Mouse (Mus musculus): Measurements from ENCODE around the gene Gpr171. TPM values are rescaled to one million over a fixed set of nuclear protein-coding genes. Genes with fewer than 3 reads are reported as not detected.

Gene Gpr171
- total and polyA plus RNA-seq, 3 experiments = 0.45 to 1.4 TPM; not detected in 1

GRCm38 (mm10) chr3:59065937-59066336 lies 35.7 kb downstream of the Gpr171 start:
- ATAC-seq (ENCODE audit: extremely low read depth, insufficient number of reproducible peaks, low FRiP score, poor library complexity, severe bottlenecking) = no peak
- no peaks in the 10 kb centered on the region for H3K4me1 ChIP-seq (ENCODE audit: insufficient read depth, low read depth, low read length)
- no peaks in the 10 kb centered on the region for H3K9me3 ChIP-seq (replicated peaks)
- no peak for DNase-seq (ENCODE audit: low spot score)
- H3K36me3 ChIP-seq (replicated peaks) = no peaks in the 10 kb centered on the region
- TF ChIP-seq GATA1 (IDR thresholded peaks at IDR 0.05; ENCODE audit: borderline replicate concordance, low read length) (no peak), GATA2 (IDR thresholded peaks at IDR 0.05; ENCODE audit: borderline replicate concordance, low read depth, low read length) (no peak), CTCF (IDR thresholded peaks at IDR 0.05; ENCODE audit: low read depth, low read length) (no peak), TAL1 (conservative IDR thresholded peaks at IDR 0.05; ENCODE audit: low read depth, low read length) (no peak), POLR2AphosphoS5 (IDR thresholded peaks at IDR 0.05; ENCODE audit: insufficient replicate concordance, low read depth, low read length) (no peak)
- no peaks in the 10 kb centered on the region for H3K27me3 ChIP-seq (ENCODE audit: insufficient read depth, low read length)
- H3K4me3 ChIP-seq (ENCODE audit: low read depth, low read length) = no peak overlapping the region

DNA sequence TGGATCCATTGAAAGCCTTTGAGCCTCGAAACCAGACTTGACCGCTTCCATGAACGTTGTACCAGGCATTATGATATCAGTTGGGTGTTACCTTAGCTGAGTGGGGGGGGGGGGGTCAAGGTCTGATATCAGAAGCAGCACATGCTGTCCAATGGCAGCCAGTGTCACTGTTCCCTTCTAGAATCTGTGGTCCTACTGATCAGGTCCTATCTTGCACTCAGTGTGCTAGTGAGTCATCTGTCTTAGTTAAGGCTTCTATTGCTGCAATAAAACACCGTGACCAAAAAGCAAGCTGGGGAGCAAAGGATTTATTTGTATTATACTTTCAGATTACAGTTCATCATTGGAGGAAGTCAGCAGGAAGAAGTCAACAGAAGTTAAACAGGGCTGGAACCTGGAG lies 38.2 kb downstream of the Gpr171 start:
- Histone ChIP-seq H3K27me3 (ENCODE audit: insufficient read depth, low read length) (no peaks in the 10 kb centered on the region; the same call in 1 of the 2 replicates), H3K4me1 (ENCODE audit: insufficient read depth, low read depth, low read length) (peaks cover 5% of the 10 kb centered on the region; the same call in 1 of the 2 replicates), H3K9me3 (replicated peaks) (no peaks in the 10 kb centered on the region), H3K4me3 (ENCODE audit: low read depth, low read length) (no peak overlapping the region), H3K36me3 (replicated peaks) (no peaks in the 10 kb centered on the region)
- no peak for ATAC-seq (ENCODE audit: extremely low read depth, insufficient number of reproducible peaks, low FRiP score, poor library complexity, severe bottlenecking)
- TF ChIP-seq TAL1 (conservative IDR thresholded peaks at IDR 0.05; ENCODE audit: low read depth, low read length) = no peak
- no peak for TF ChIP-seq GATA1 (IDR thresholded peaks at IDR 0.05; ENCODE audit: borderline replicate concordance, low read length)
- no peak for TF ChIP-seq GATA2 (IDR thresholded peaks at IDR 0.05; ENCODE audit: borderline replicate concordance, low read depth, low read length)
- TF ChIP-seq POLR2AphosphoS5 (IDR thresholded peaks at IDR 0.05; ENCODE audit: insufficient replicate concordance, low read depth, low read length) = no peak
- no peak for TF ChIP-seq CTCF (IDR thresholded peaks at IDR 0.05; ENCODE audit: low read depth, low read length)
- DNase-seq (ENCODE audit: low spot score) = no peak

DNA sequence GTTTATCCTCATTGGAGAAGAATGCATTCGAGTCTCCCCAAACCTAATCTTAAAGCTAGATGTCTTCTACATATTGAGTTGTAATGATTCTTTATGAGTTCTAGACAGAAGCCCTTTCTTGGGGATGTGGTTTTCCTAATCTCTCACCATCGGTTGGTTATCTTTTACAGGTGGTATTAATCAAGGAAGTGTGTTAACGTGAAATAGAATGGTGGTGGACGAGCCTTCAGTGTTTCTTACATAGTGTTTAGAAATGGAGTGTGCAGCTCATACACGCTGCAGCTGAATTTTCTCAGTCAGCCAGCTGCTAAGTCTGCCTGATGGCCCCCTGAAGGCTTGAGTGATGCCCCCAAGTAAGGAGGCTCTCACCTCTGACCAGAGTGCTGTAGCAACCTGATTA lies 39.5 kb downstream of the Gpr171 start:
- Histone ChIP-seq H3K4me1 (ENCODE audit: insufficient read depth, low read depth, low read length) (peaks cover 5% of the 10 kb centered on the region; the same call in 1 of the 2 replicates), H3K4me3 (ENCODE audit: low read depth, low read length) (no peak overlapping the region), H3K27me3 (ENCODE audit: insufficient read depth, low read length) (no peaks in the 10 kb centered on the region; the same call in 1 of the 2 replicates), H3K36me3 (replicated peaks) (no peaks in the 10 kb centered on the region), H3K9me3 (replicated peaks) (no peaks in the 10 kb centered on the region)
- TF ChIP-seq CTCF (IDR thresholded peaks at IDR 0.05; ENCODE audit: low read depth, low read length) (no peak), POLR2AphosphoS5 (IDR thresholded peaks at IDR 0.05; ENCODE audit: insufficient replicate concordance, low read depth, low read length) (no peak), GATA1 (IDR thresholded peaks at IDR 0.05; ENCODE audit: borderline replicate concordance, low read length) (no peak), GATA2 (IDR thresholded peaks at IDR 0.05; ENCODE audit: borderline replicate concordance, low read depth, low read length) (no peak), TAL1 (conservative IDR thresholded peaks at IDR 0.05; ENCODE audit: low read depth, low read length) (no peak)
- DNase-seq (ENCODE audit: low spot score) (no peak), ATAC-seq (ENCODE audit: extremely low read depth, insufficient number of reproducible peaks, low FRiP score, poor library complexity, severe bottlenecking) (no peak)

DNA sequence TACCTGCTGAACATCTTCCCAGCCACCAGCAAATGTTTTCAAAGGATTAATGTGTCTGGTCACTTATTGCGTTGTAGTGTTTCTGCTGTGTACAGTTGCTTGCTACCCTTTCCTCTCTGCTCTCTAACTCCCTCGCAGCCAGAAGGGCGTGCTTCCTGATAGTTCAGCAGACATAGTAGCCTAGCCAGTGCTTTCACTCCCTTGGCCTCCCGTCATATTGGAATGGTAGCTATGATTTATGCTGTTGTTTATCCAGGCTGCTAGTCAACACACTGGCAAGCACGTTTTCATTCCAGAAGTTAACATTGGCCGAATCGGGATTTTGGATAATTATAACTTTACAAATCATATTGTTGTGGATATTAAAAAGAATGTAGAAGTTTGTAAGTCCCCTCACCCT lies 41.5 kb downstream of the Gpr171 start:
- no peaks in the 10 kb centered on the region; the same call in 1 of the 2 replicates for H3K27me3 ChIP-seq (ENCODE audit: insufficient read depth, low read length)
- ATAC-seq (ENCODE audit: extremely low read depth, insufficient number of reproducible peaks, low FRiP score, poor library complexity, severe bottlenecking) (no peak), DNase-seq (ENCODE audit: low spot score) (no peak)
- no peak for TF ChIP-seq GATA1 (IDR thresholded peaks at IDR 0.05; ENCODE audit: borderline replicate concordance, low read length)
- TF ChIP-seq TAL1 (conservative IDR thresholded peaks at IDR 0.05; ENCODE audit: low read depth, low read length) = no peak
- TF ChIP-seq GATA2 (IDR thresholded peaks at IDR 0.05; ENCODE audit: borderline replicate concordance, low read depth, low read length) = no peak
- no peak for TF ChIP-seq CTCF (IDR thresholded peaks at IDR 0.05; ENCODE audit: low read depth, low read length)
- no peak for TF ChIP-seq POLR2AphosphoS5 (IDR thresholded peaks at IDR 0.05; ENCODE audit: insufficient replicate concordance, low read depth, low read length)
- H3K36me3 ChIP-seq (replicated peaks) = no peaks in the 10 kb centered on the region
- H3K4me1 ChIP-seq (ENCODE audit: insufficient read depth, low read depth, low read length) = peaks cover 5% of the 10 kb centered on the region; the same call in 1 of the 2 replicates
- no peak overlapping the region for H3K4me3 ChIP-seq (ENCODE audit: low read depth, low read length)
- H3K9me3 ChIP-seq (replicated peaks) = no peaks in the 10 kb centered on the region

- peak; percentile 45; the same call in 1 of the 2 replicates for ATAC-seq (ENCODE audit: extremely low read depth, insufficient number of reproducible peaks, low FRiP score, poor library complexity, severe bottlenecking)
- H3K27me3 ChIP-seq (ENCODE audit: insufficient read depth, low read length) = no peaks in the 10 kb centered on the region; the same call in 1 of the 2 replicates
- peaks cover 5% of the 10 kb centered on the region; the same call in 1 of the 2 replicates for H3K4me1 ChIP-seq (ENCODE audit: insufficient read depth, low read depth, low read length)
- no peak overlapping the region for H3K4me3 ChIP-seq (ENCODE audit: low read depth, low read length)
- H3K9me3 ChIP-seq (replicated peaks) = no peaks in the 10 kb centered on the region
- TF ChIP-seq CTCF (IDR thresholded peaks at IDR 0.05; ENCODE audit: low read depth, low read length) = peak; percentile 43
- no peak for TF ChIP-seq TAL1 (conservative IDR thresholded peaks at IDR 0.05; ENCODE audit: low read depth, low read length)
- H3K36me3 ChIP-seq (replicated peaks) = no peaks in the 10 kb centered on the region
- peak; percentile 18 for DNase-seq (ENCODE audit: low spot score)
These were observed 42.5 kb downstream of the Gpr171 start for GRCm38 (mm10) chr3:59059022-59059541.

GRCm38 (mm10) chr3:59054834-59055535 lies 46.6 kb downstream of the Gpr171 start:
- H3K4me1 ChIP-seq (ENCODE audit: insufficient read depth, low read depth, low read length) = peaks cover 5% of the 10 kb centered on the region; the same call in 1 of the 2 replicates
- TF ChIP-seq CTCF (IDR thresholded peaks at IDR 0.05; ENCODE audit: low read depth, low read length) (no peak), POLR2AphosphoS5 (IDR thresholded peaks at IDR 0.05; ENCODE audit: insufficient replicate concordance, low read depth, low read length) (no peak), GATA1 (IDR thresholded peaks at IDR 0.05; ENCODE audit: borderline replicate concordance, low read length) (no peak), GATA2 (IDR thresholded peaks at IDR 0.05; ENCODE audit: borderline replicate concordance, low read depth, low read length) (no peak), TAL1 (conservative IDR thresholded peaks at IDR 0.05; ENCODE audit: low read depth, low read length) (no peak)
- no peaks in the 10 kb centered on the region for H3K36me3 ChIP-seq (replicated peaks)
- ATAC-seq (ENCODE audit: extremely low read depth, insufficient number of reproducible peaks, low FRiP score, poor library complexity, severe bottlenecking) (no peak), DNase-seq (ENCODE audit: low spot score) (no peak)
- no peak overlapping the region for H3K4me3 ChIP-seq (ENCODE audit: low read depth, low read length)
- H3K27me3 ChIP-seq (ENCODE audit: insufficient read depth, low read length) = no peaks in the 10 kb centered on the region; the same call in 1 of the 2 replicates
- no peaks in the 10 kb centered on the region for H3K9me3 ChIP-seq (replicated peaks)

Other genes with a start within 250 kb of the Gpr171 start
- gene Clrn1, start 216.5 kb downstream of the Gpr171 start, total RNA-seq (2014; fragmentation: Nextera tagmentation) = not detected in 2 replicates
- gene Clrn1, start 216.5 kb downstream of the Gpr171 start, total RNA-seq (2017) = 0.05 and 0.17 TPM in 2 replicates
- gene Clrn1, start 216.5 kb downstream of the Gpr171 start, polyA plus RNA-seq (2012) = not detected in 2 replicates
- not detected in 2 replicates for gene Med12l, start 96.0 kb downstream of the Gpr171 start, total RNA-seq (2014; fragmentation: Nextera tagmentation)
- 0.06 and 0.16 TPM in 2 replicates for gene Med12l, start 96.0 kb downstream of the Gpr171 start, total RNA-seq (2017)
- not detected in 2 replicates for gene Med12l, start 96.0 kb downstream of the Gpr171 start, polyA plus RNA-seq (2012)
- gene P2ry14, start 51.8 kb upstream of the Gpr171 start, total RNA-seq (2014; fragmentation: Nextera tagmentation) = not detected in 2 replicates
- gene P2ry14, start 51.8 kb upstream of the Gpr171 start, total RNA-seq (2017) = 0.23 and 0.38 TPM in 2 replicates
- gene P2ry14, start 51.8 kb upstream of the Gpr171 start, polyA plus RNA-seq (2012) = not detected in 2 replicates
- gene Gpr87, start 93.3 kb upstream of the Gpr171 start, total RNA-seq (2014; fragmentation: Nextera tagmentation) = not detected in 2 replicates
- gene Gpr87, start 93.3 kb upstream of the Gpr171 start, total RNA-seq (2017) = 0.33 TPM in 1 of 2 replicates, not detected in the other
- gene Gpr87, start 93.3 kb upstream of the Gpr171 start, polyA plus RNA-seq (2012) = not detected in 2 replicates
- not detected in 2 replicates for gene P2ry13, start 109.1 kb upstream of the Gpr171 start, total RNA-seq (2014; fragmentation: Nextera tagmentation)
- 0.06 and 0.16 TPM in 2 replicates for gene P2ry13, start 109.1 kb upstream of the Gpr171 start, total RNA-seq (2017)
- not detected in 2 replicates for gene P2ry13, start 109.1 kb upstream of the Gpr171 start, polyA plus RNA-seq (2012)
- gene P2ry12, start 161.1 kb upstream of the Gpr171 start, total RNA-seq (2014; fragmentation: Nextera tagmentation) = not detected in 2 replicates
- 0.22 TPM in 1 of 2 replicates, not detected in the other for gene P2ry12, start 161.1 kb upstream of the Gpr171 start, total RNA-seq (2017)
- not detected in 2 replicates for gene P2ry12, start 161.1 kb upstream of the Gpr171 start, polyA plus RNA-seq (2012)
- gene Igsf10, start 242.6 kb upstream of the Gpr171 start, total RNA-seq (2014; fragmentation: Nextera tagmentation) = not detected in 2 replicates
- gene Igsf10, start 242.6 kb upstream of the Gpr171 start, total RNA-seq (2017) = under 0.01 and 0.16 TPM in 2 replicates
- gene Igsf10, start 242.6 kb upstream of the Gpr171 start, polyA plus RNA-seq (2012) = 0.04 TPM in 1 of 2 replicates, not detected in the other